Mouse (Mus musculus) heart, embryonic 12.5 days (tissue): ENCODE measurements around the gene Caln1. TPM values are rescaled to one million over a fixed set of nuclear protein-coding genes. Genes with fewer than 3 reads are reported as not detected.

Experiments
- polyA plus RNA-seq: library from polyadenylated mRNA; unstranded; fragments of >200 nt; fragmentation: Nextera tagmentation; extraction: Ambion mirVana; gene quantifications from 2 replicates; pipeline ENCODE4 v1.2.1, GENCODE M21; 2016

Caln1 gene
- polyA plus RNA-seq, 1 experiment from 2014 or later, result 0.03 TPM

Other genes starting within 250 kb of the Caln1 start
- 4.8 and 5.1 TPM in 2 replicates for gene Kctd7, start 224.6 kb upstream of the Caln1 start, polyA plus RNA-seq
- 25.0 and 27.7 TPM in 2 replicates for gene Rabgef1, start 197.7 kb upstream of the Caln1 start, polyA plus RNA-seq
- 41.5 and 43.6 TPM in 2 replicates for gene Tmem248, start 152.4 kb upstream of the Caln1 start, polyA plus RNA-seq
- 62.8 and 65.3 TPM in 2 replicates for gene Sbds, start 113.9 kb upstream of the Caln1 start, polyA plus RNA-seq
- 17.7 and 18.9 TPM in 2 replicates for gene Tyw1, start 113.8 kb upstream of the Caln1 start, polyA plus RNA-seq
- not detected in 2 replicates for gene A330070K13Rik, start 15.2 kb downstream of the Caln1 start, polyA plus RNA-seq